Mouse (Mus musculus) urinary bladder, adult 18-20 months (tissue): ENCODE measurements around the gene Tfpi2.

Experiments used
- DNase-seq, 2 experiments: peaks; one replicate each; pipeline ENCODE4 v3.0.0; 2022; ENCODE audit warnings: low spot score in 2 of 2, mixed read lengths in 2 of 2

The Tfpi2 gene

GRCm38 (mm10) chr6:3916015-3916414, 72.7 kb downstream of the Tfpi2 start:
- DNase-seq = no peak
